Mouse (Mus musculus) embryonic facial prominence, embryonic 12.5 days (tissue): ENCODE data around the gene Bbs1. TPM values are rescaled to one million over a fixed set of nuclear protein-coding genes. Genes with fewer than 3 reads are reported as not detected.

Source experiments
- ATAC-seq: fragments of 200-750 bp; cut with Nextera tagmentation; 2 replicates; pipeline ENCODE4 v1.8.0; 2017; ENCODE audit not compliant: insufficient number of reproducible peaks, insufficient read depth, low FRiP score, low TSS enrichment
- H3K27ac ChIP-seq: fragments of 300-500 bp; sonication (generic); 2 replicates; pipeline ENCODE4 v1.5.1; 2016; ENCODE audit warnings: mild to moderate bottlenecking
- H3K27me3 ChIP-seq: fragments of 300-500 bp; sonication (generic); 2 replicates; pipeline ENCODE4 v1.6.1; 2016; ENCODE audit warnings: mild to moderate bottlenecking, moderate library complexity
- H3K36me3 ChIP-seq: fragments of 300-500 bp; sonication (generic); 2 replicates; pipeline ENCODE4 v1.6.1; 2016; ENCODE audit warnings: mild to moderate bottlenecking
- H3K4me1 ChIP-seq: fragments of 300-500 bp; sonication (generic); 2 replicates; pipeline ENCODE4 v1.6.1; 2016
- H3K4me2 ChIP-seq: fragments of 300-500 bp; sonication (generic); replicated peaks from 2 replicates; pipeline ENCODE4 v1.6.1; 2016; ENCODE audit warnings: mild to moderate bottlenecking, moderate library complexity
- H3K4me3 ChIP-seq: fragments of 300-500 bp; sonication (generic); 2 replicates; pipeline ENCODE4 v1.5.1; 2016; ENCODE audit warnings: mild to moderate bottlenecking
- H3K9ac ChIP-seq: fragments of 300-500 bp; sonication (generic); 2 replicates; pipeline ENCODE4 v1.6.1; 2016; ENCODE audit warnings: mild to moderate bottlenecking, moderate library complexity
- H3K9me3 ChIP-seq: fragments of 300-500 bp; sonication (generic); 2 replicates; pipeline ENCODE4 v1.6.1; 2016; ENCODE audit warnings: mild to moderate bottlenecking, moderate library complexity
- WGBS: fragments of 180-500 bp; shearing (Covaris S2); methylation state at CpG from one replicate; pipeline ENCODE4 v1.1.7; 2016; 5-methylcytosine and 5-hydroxymethylcytosine counted together
- polyA plus RNA-seq: library from polyadenylated mRNA; unstranded; fragments of >200 nt; fragmentation: Nextera tagmentation; extraction: Ambion mirVana; gene quantifications from 2 replicates; pipeline ENCODE4 v1.2.1, GENCODE M21; 2016

The Bbs1 gene
- polyA plus RNA-seq, 1 experiment from 2014 or later: 5.7 TPM

DNA sequence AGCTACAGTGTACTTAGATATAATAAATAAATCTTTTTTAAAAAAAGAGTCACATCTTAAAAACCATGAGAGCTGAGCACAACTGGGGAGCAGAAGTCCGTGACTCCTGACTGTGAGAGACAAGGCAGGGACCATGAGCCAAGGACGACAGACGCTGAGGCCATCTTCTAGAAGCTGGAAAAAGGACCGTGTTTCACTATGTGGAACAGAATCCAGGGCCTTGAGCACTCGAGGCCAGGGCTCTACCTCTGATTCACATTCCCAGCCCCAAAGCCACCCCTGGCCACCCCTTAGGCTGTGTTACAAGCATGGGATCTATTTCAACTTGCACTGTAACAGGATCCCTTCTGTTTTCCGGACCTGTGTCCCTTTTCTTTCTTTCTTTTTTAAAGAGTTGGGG is 13.2 kb upstream of the Bbs1 start:
- H3K9me3 ChIP-seq: no peaks in the 10 kb centered on the region
- no peak overlapping the region for H3K4me2 ChIP-seq
- no peak overlapping the region for H3K9ac ChIP-seq
- ATAC-seq: no peak
- H3K27ac ChIP-seq: no peak overlapping the region
- H3K4me1 ChIP-seq: no peaks in the 10 kb centered on the region
- H3K4me3 ChIP-seq: no peak overlapping the region
- H3K27me3 ChIP-seq: no peaks in the 10 kb centered on the region
- peaks cover 96% of the 10 kb centered on the region for H3K36me3 ChIP-seq
- WGBS: 88% methylated on average over 6 of the region's 6 CpGs

DNA sequence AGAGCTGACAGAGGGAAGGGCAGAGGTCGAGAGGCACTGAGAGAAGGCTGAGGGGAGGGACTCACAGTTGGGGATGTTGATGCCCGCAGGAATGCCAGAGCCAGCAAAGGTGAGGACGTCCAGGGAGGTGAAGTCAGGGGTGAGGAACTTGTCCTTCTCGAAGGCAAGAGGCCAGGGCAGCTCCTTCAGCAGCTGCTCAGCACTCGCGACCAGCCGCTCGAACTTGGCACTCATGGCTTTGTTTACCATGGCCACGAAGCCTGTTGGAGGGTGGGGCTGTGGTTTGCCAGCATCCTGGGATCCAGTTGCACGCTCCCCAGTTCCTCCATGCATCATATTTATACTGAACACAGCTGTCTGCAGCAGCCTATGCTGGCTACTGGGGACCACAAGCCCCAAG is 10.4 kb upstream of the Bbs1 start:
- 83% methylated on average over 10 of the region's 10 CpGs for WGBS
- no peak for ATAC-seq
- no peak overlapping the region for H3K4me3 ChIP-seq
- no peak overlapping the region for H3K4me2 ChIP-seq
- no peak overlapping the region for H3K9ac ChIP-seq
- H3K27me3 ChIP-seq: no peaks in the 10 kb centered on the region
- peaks cover 95% of the 10 kb centered on the region for H3K36me3 ChIP-seq
- no peaks in the 10 kb centered on the region for H3K4me1 ChIP-seq
- no peaks in the 10 kb centered on the region for H3K9me3 ChIP-seq
- H3K27ac ChIP-seq: no peak overlapping the region

GRCm38 (mm10) chr19:4915924-4916603 is 9.6 kb upstream of the Bbs1 start:
- H3K4me3 ChIP-seq: no peak overlapping the region
- no peaks in the 10 kb centered on the region for H3K4me1 ChIP-seq
- H3K4me2 ChIP-seq: no peak overlapping the region
- H3K27ac ChIP-seq: no peak overlapping the region
- peaks cover 94% of the 10 kb centered on the region for H3K36me3 ChIP-seq
- ATAC-seq: no peak
- no peak overlapping the region for H3K9ac ChIP-seq
- 88% methylated on average over 15 of the region's 15 CpGs for WGBS
- no peaks in the 10 kb centered on the region for H3K27me3 ChIP-seq
- no peaks in the 10 kb centered on the region for H3K9me3 ChIP-seq

- 93% methylated on average over 7 of the region's 7 CpGs for WGBS
- Histone ChIP-seq H3K4me1 (peaks cover 4% of the 10 kb centered on the region; the same call in 1 of the 2 replicates), H3K36me3 (peaks cover 66% of the 10 kb centered on the region), H3K4me3 (no peak overlapping the region), H3K27me3 (no peaks in the 10 kb centered on the region), H3K9ac (no peak overlapping the region), H3K9me3 (no peaks in the 10 kb centered on the region), H3K27ac (no peak overlapping the region), H3K4me2 (no peak overlapping the region)
- no peak for ATAC-seq
Measured at GRCm38 (mm10) chr19:4909376-4909775, 2.9 kb upstream of the Bbs1 start.

DNA sequence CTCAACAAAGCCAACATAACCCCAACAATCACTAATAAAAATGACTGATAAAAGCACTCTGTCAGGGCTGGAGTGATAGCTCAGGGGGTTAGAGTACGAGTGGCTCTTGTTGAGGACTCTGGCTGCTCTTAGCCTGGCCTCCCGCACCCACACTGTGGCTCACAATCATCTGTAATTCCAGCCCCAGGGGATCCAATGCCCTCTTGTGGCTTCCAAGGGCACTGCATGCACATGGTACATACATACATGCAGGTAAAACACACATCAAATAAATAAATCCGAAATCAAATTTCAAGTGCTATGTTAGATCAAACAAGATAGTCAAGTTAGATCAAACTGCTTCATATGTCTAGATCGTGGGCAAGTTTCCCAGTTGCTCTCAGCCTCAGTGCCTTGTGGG is 1.7 kb upstream of the Bbs1 start:
- H3K36me3 ChIP-seq: peaks cover 58% of the 10 kb centered on the region
- H3K27ac ChIP-seq: no peak overlapping the region
- H3K27me3 ChIP-seq: no peaks in the 10 kb centered on the region
- WGBS: 82% methylated on average over 4 of the region's 4 CpGs
- H3K9me3 ChIP-seq: no peaks in the 10 kb centered on the region
- H3K9ac ChIP-seq: no peak overlapping the region
- H3K4me3 ChIP-seq: no peak overlapping the region
- H3K4me2 ChIP-seq: no peak overlapping the region
- H3K4me1 ChIP-seq: peaks cover 4% of the 10 kb centered on the region; the same call in 1 of the 2 replicates
- ATAC-seq: no peak

GRCm38 (mm10) chr19:4899888-4900287 is 6.5 kb downstream of the Bbs1 start:
- Histone ChIP-seq H3K27ac (no peak overlapping the region), H3K4me1 (no peaks in the 10 kb centered on the region), H3K36me3 (peaks cover 14% of the 10 kb centered on the region), H3K9me3 (no peaks in the 10 kb centered on the region), H3K4me3 (no peak overlapping the region), H3K27me3 (no peaks in the 10 kb centered on the region), H3K9ac (no peak overlapping the region), H3K4me2 (no peak overlapping the region)
- WGBS: 81% methylated on average over 3 of the region's 3 CpGs
- ATAC-seq: no peak

GRCm38 (mm10) chr19:4898972-4899371 is 7.5 kb downstream of the Bbs1 start:
- Histone ChIP-seq H3K27ac (no peak overlapping the region), H3K36me3 (peaks cover 14% of the 10 kb centered on the region), H3K4me3 (no peak overlapping the region), H3K9ac (no peak overlapping the region), H3K4me2 (no peak overlapping the region), H3K9me3 (no peaks in the 10 kb centered on the region), H3K4me1 (no peaks in the 10 kb centered on the region), H3K27me3 (no peaks in the 10 kb centered on the region)
- no peak for ATAC-seq
- 59% methylated on average over 9 of the region's 9 CpGs for WGBS

- Histone ChIP-seq H3K27ac (no peak overlapping the region), H3K4me3 (no peak overlapping the region), H3K9ac (no peak overlapping the region), H3K4me1 (no peaks in the 10 kb centered on the region), H3K4me2 (no peak overlapping the region), H3K27me3 (no peaks in the 10 kb centered on the region), H3K36me3 (peaks cover 4% of the 10 kb centered on the region), H3K9me3 (no peaks in the 10 kb centered on the region)
- no peak for ATAC-seq
- WGBS: 55% methylated on average over 21 of the region's 21 CpGs
Measured at GRCm38 (mm10) chr19:4896780-4897520, 9.5 kb downstream of the Bbs1 start.

DNA sequence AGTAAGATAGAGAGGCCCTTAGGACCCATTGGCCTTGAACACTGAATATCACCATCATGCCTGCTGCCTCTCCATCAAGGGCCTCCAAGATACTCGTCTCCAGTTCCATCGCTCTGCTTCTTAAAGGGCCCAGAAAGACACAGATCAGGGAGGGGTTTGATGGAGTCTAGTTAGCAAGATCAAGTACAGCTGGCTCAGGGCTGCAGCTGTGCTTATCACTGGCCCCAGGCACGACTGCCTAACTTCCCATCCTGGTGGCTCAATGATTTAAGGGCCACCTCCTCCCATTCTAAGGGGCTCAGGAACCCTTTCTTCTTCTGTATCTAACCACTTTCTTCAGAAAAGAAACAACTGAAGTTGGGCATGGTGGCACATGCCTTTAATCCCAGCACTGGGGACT is 14.6 kb downstream of the Bbs1 start:
- Histone ChIP-seq H3K9me3 (no peaks in the 10 kb centered on the region), H3K27me3 (no peaks in the 10 kb centered on the region), H3K4me1 (no peaks in the 10 kb centered on the region), H3K27ac (no peak overlapping the region), H3K9ac (no peak overlapping the region), H3K36me3 (peaks cover 15% of the 10 kb centered on the region), H3K4me3 (no peak overlapping the region), H3K4me2 (no peak overlapping the region)
- no peak for ATAC-seq
- 76% methylated on average over 3 of the region's 3 CpGs for WGBS

GRCm38 (mm10) chr19:4889791-4890190 is 16.6 kb downstream of the Bbs1 start:
- no peak for ATAC-seq
- Histone ChIP-seq H3K4me2 (no peak overlapping the region), H3K4me3 (no peak overlapping the region), H3K9ac (no peak overlapping the region), H3K36me3 (peaks cover 15% of the 10 kb centered on the region), H3K27me3 (no peaks in the 10 kb centered on the region), H3K4me1 (no peaks in the 10 kb centered on the region), H3K27ac (no peak overlapping the region), H3K9me3 (no peaks in the 10 kb centered on the region)
- WGBS: 81% methylated on average over 10 of the region's 10 CpGs

DNA sequence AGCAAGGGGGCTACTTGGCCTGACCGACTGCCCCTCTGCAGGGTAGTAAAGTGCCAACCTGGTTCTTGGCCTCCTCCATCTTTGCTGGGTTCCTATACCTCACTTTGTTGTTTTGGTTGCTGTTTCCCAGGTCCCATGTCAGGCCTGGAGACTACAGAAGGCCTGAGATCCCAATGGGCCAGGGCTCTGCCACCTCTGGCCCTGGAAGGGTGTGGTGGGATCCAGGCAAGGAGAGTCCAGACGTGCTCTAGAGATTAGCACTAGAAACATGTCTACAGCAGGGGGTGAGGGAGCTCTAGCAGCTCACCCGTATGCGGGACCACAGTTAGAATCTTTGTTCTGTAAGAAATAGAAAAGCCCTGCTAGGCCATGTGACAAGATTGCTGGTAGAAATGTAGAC is 22.5 kb downstream of the Bbs1 start:
- no peak for ATAC-seq
- H3K27me3 ChIP-seq: no peaks in the 10 kb centered on the region
- no peaks in the 10 kb centered on the region for H3K36me3 ChIP-seq
- no peak overlapping the region for H3K4me3 ChIP-seq
- 79% methylated on average over 4 of the region's 4 CpGs for WGBS
- no peak overlapping the region for H3K4me2 ChIP-seq
- 0 out of 2 replicates have a peak, but pooled peaks cover 4% of the 10 kb centered on the region for H3K4me1 ChIP-seq
- H3K27ac ChIP-seq: no peak overlapping the region
- no peaks in the 10 kb centered on the region for H3K9me3 ChIP-seq
- no peak overlapping the region for H3K9ac ChIP-seq

DNA sequence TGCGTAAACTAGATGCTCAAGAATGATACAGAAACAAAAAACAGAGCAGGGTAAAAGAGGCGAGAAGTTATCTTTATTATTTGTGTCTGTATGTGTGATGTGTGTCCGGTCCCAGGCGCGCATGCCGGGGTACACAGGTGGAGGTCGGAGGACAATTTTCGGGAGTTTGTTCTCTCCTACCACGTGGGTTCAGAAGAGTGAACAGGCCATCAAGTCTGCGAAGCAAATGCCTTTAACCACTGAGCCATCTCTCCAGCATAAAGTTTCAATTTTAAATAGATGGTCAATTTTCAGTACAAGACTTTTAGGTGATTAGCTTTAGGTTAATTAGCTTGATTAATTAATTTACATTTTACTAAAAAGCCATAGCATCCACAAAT is 27.1 kb downstream of the Bbs1 start:
- H3K9me3 ChIP-seq: no peaks in the 10 kb centered on the region
- H3K27ac ChIP-seq: no peak overlapping the region
- no peak for ATAC-seq
- WGBS: 50% methylated on average over 10 of the region's 10 CpGs
- H3K4me2 ChIP-seq: peak overlapping the region; percentile 97
- H3K9ac ChIP-seq: peak overlapping the region; percentile 75; the same call in 1 of the 2 replicates
- peak overlapping the region; percentile 86 for H3K4me3 ChIP-seq
- peaks cover 14% of the 10 kb centered on the region; the same call in 1 of the 2 replicates for H3K4me1 ChIP-seq
- no peaks in the 10 kb centered on the region for H3K36me3 ChIP-seq
- no peaks in the 10 kb centered on the region for H3K27me3 ChIP-seq
